Mouse (Mus musculus): ENCODE measurements around the gene Ahnak. TPM values are rescaled to one million over a fixed set of nuclear protein-coding genes. Genes with fewer than 3 reads are reported as not detected.

The Ahnak gene
- polyA plus RNA-seq, 1 experiment = not detected

- 83% methylated on average over 2 of the region's 2 CpGs for WGBS
Observed at GRCm38 (mm10) chr19:9070316-9070715, 81.2 kb downstream of the Ahnak start.

GRCm38 (mm10) chr19:9071456-9072156 is 82.5 kb downstream of the Ahnak start:
- Histone ChIP-seq H3K27ac (ENCODE audit: insufficient read depth, low read depth, low read length) (peak overlapping the region; percentile 70), H3K4me3 (ENCODE audit: insufficient read depth, low read depth, low read length) (no peak overlapping the region), H3K4me1 (ENCODE audit: control insufficient read depth, insufficient read depth, low read length) (peaks cover 24% of the 10 kb centered on the region)
- 40% methylated on average over 7 of the region's 7 CpGs for WGBS
- no peak for TF ChIP-seq CTCF (IDR thresholded peaks at IDR 0.05; ENCODE audit: insufficient read depth, low read depth, low read length)
- TF ChIP-seq POLR2A (IDR thresholded peaks at IDR 0.05; ENCODE audit: insufficient read depth, low read depth, low read length) = no peak

More at GRCm38 (mm10) chr19:9070316-9070715, 81.2 kb downstream of the Ahnak start:
- peaks cover 24% of the 10 kb centered on the region for H3K4me1 ChIP-seq (ENCODE audit: control insufficient read depth, insufficient read depth, low read length)
- H3K27ac ChIP-seq (ENCODE audit: insufficient read depth, low read depth, low read length) = no peak overlapping the region
- TF ChIP-seq POLR2A (IDR thresholded peaks at IDR 0.05; ENCODE audit: insufficient read depth, low read depth, low read length) (no peak), CTCF (IDR thresholded peaks at IDR 0.05; ENCODE audit: insufficient read depth, low read depth, low read length) (no peak)
- no peak overlapping the region for H3K4me3 ChIP-seq (ENCODE audit: insufficient read depth, low read depth, low read length)

GRCm38 (mm10) chr19:9072157-9072530 is 83.1 kb downstream of the Ahnak start:
- no peak overlapping the region for H3K4me3 ChIP-seq (ENCODE audit: insufficient read depth, low read depth, low read length)
- peaks cover 22% of the 10 kb centered on the region for H3K4me1 ChIP-seq (ENCODE audit: control insufficient read depth, insufficient read depth, low read length)
- TF ChIP-seq POLR2A (IDR thresholded peaks at IDR 0.05; ENCODE audit: insufficient read depth, low read depth, low read length) (no peak), CTCF (IDR thresholded peaks at IDR 0.05; ENCODE audit: insufficient read depth, low read depth, low read length) (no peak)
- H3K27ac ChIP-seq (ENCODE audit: insufficient read depth, low read depth, low read length) = peak overlapping the region; percentile 70; the same call in 1 of the 2 replicates
- 52% methylated on average over 2 of the region's 2 CpGs for WGBS

GRCm38 (mm10) chr19:9073776-9074411 is 84.8 kb downstream of the Ahnak start:
- Histone ChIP-seq H3K4me1 (ENCODE audit: control insufficient read depth, insufficient read depth, low read length) (peaks cover 20% of the 10 kb centered on the region), H3K27ac (ENCODE audit: insufficient read depth, low read depth, low read length) (no peak overlapping the region), H3K4me3 (ENCODE audit: insufficient read depth, low read depth, low read length) (no peak overlapping the region)
- TF ChIP-seq CTCF (IDR thresholded peaks at IDR 0.05; ENCODE audit: insufficient read depth, low read depth, low read length) = no peak
- TF ChIP-seq POLR2A (IDR thresholded peaks at IDR 0.05; ENCODE audit: insufficient read depth, low read depth, low read length) = no peak
- WGBS = 76% methylated on average over 12 of the region's 12 CpGs

- Histone ChIP-seq H3K27ac (ENCODE audit: insufficient read depth, low read depth, low read length) (no peak overlapping the region), H3K4me3 (ENCODE audit: insufficient read depth, low read depth, low read length) (no peak overlapping the region), H3K4me1 (ENCODE audit: control insufficient read depth, insufficient read depth, low read length) (peaks cover 21% of the 10 kb centered on the region)
- no peak for TF ChIP-seq POLR2A (IDR thresholded peaks at IDR 0.05; ENCODE audit: insufficient read depth, low read depth, low read length)
- no peak for TF ChIP-seq CTCF (IDR thresholded peaks at IDR 0.05; ENCODE audit: insufficient read depth, low read depth, low read length)
- 82% methylated on average over 4 of the region's 4 CpGs for WGBS
Observed at GRCm38 (mm10) chr19:9074424-9074823, 85.3 kb downstream of the Ahnak start.

- Histone ChIP-seq H3K4me1 (ENCODE audit: control insufficient read depth, insufficient read depth, low read length) (peaks cover 19% of the 10 kb centered on the region), H3K27ac (ENCODE audit: insufficient read depth, low read depth, low read length) (no peak overlapping the region), H3K4me3 (ENCODE audit: insufficient read depth, low read depth, low read length) (no peak overlapping the region)
- TF ChIP-seq POLR2A (IDR thresholded peaks at IDR 0.05; ENCODE audit: insufficient read depth, low read depth, low read length) = no peak
- TF ChIP-seq CTCF (IDR thresholded peaks at IDR 0.05; ENCODE audit: insufficient read depth, low read depth, low read length) = no peak
- 86% methylated on average over 2 of the region's 2 CpGs for WGBS
Observed at GRCm38 (mm10) chr19:9075558-9075957, 86.5 kb downstream of the Ahnak start.

- WGBS = 88% methylated on average over 3 of the region's 3 CpGs
- Histone ChIP-seq H3K4me3 (ENCODE audit: insufficient read depth, low read depth, low read length) (no peak overlapping the region), H3K27ac (ENCODE audit: insufficient read depth, low read depth, low read length) (no peak overlapping the region), H3K4me1 (ENCODE audit: control insufficient read depth, insufficient read depth, low read length) (peaks cover 16% of the 10 kb centered on the region)
- no peak for TF ChIP-seq POLR2A (IDR thresholded peaks at IDR 0.05; ENCODE audit: insufficient read depth, low read depth, low read length)
- TF ChIP-seq CTCF (IDR thresholded peaks at IDR 0.05; ENCODE audit: insufficient read depth, low read depth, low read length) = no peak
Observed at GRCm38 (mm10) chr19:9076035-9076434, 87.0 kb downstream of the Ahnak start.

GRCm38 (mm10) chr19:9076982-9077660 is 88.0 kb downstream of the Ahnak start:
- Histone ChIP-seq H3K4me3 (ENCODE audit: insufficient read depth, low read depth, low read length) (no peak overlapping the region), H3K27ac (ENCODE audit: insufficient read depth, low read depth, low read length) (no peak overlapping the region), H3K4me1 (ENCODE audit: control insufficient read depth, insufficient read depth, low read length) (peaks cover 8% of the 10 kb centered on the region)
- TF ChIP-seq CTCF (IDR thresholded peaks at IDR 0.05; ENCODE audit: insufficient read depth, low read depth, low read length) (no peak), POLR2A (IDR thresholded peaks at IDR 0.05; ENCODE audit: insufficient read depth, low read depth, low read length) (no peak)
- WGBS = 81% methylated on average over 4 of the region's 4 CpGs

GRCm38 (mm10) chr19:9079916-9080315 is 90.8 kb downstream of the Ahnak start:
- H3K27ac ChIP-seq (ENCODE audit: insufficient read depth, low read depth, low read length) = peak overlapping the region; percentile 90
- peaks cover 5% of the 10 kb centered on the region for H3K4me1 ChIP-seq (ENCODE audit: control insufficient read depth, insufficient read depth, low read length)
- 36% methylated on average over 7 of the region's 7 CpGs for WGBS
- no peak overlapping the region for H3K4me3 ChIP-seq (ENCODE audit: insufficient read depth, low read depth, low read length)
- TF ChIP-seq POLR2A (IDR thresholded peaks at IDR 0.05; ENCODE audit: insufficient read depth, low read depth, low read length) (no peak), CTCF (IDR thresholded peaks at IDR 0.05; ENCODE audit: insufficient read depth, low read depth, low read length) (no peak)

Data from olfactory bulb, adult 2 months (tissue).